Mouse (Mus musculus): Measurements from ENCODE around the gene Rtn1.

Gene Rtn1

GRCm38 (mm10) chr12:72360926-72361615 lies 47.8 kb downstream of the Rtn1 start:
- TF ChIP-seq GATA4 (IDR thresholded peaks at IDR 0.05; ENCODE audit: insufficient replicate concordance, low read length) = no peak

- no peak for TF ChIP-seq GATA4 (IDR thresholded peaks at IDR 0.05; ENCODE audit: insufficient replicate concordance, low read length)
Observed at GRCm38 (mm10) chr12:72359903-72360302, 49.0 kb downstream of the Rtn1 start.

GRCm38 (mm10) chr12:72357667-72358420 lies 51.0 kb downstream of the Rtn1 start:
- no peak for TF ChIP-seq GATA4 (IDR thresholded peaks at IDR 0.05; ENCODE audit: insufficient replicate concordance, low read length)

GRCm38 (mm10) chr12:72354241-72354640 lies 54.6 kb downstream of the Rtn1 start:
- TF ChIP-seq GATA4 (IDR thresholded peaks at IDR 0.05; ENCODE audit: insufficient replicate concordance, low read length) = no peak

- TF ChIP-seq GATA4 (IDR thresholded peaks at IDR 0.05; ENCODE audit: insufficient replicate concordance, low read length) = no peak
Observed at GRCm38 (mm10) chr12:72353506-72353905, 55.3 kb downstream of the Rtn1 start.

GRCm38 (mm10) chr12:72348508-72348907 lies 60.3 kb downstream of the Rtn1 start:
- TF ChIP-seq GATA4 (IDR thresholded peaks at IDR 0.05; ENCODE audit: insufficient replicate concordance, low read length) = no peak

GRCm38 (mm10) chr12:72347184-72347583 lies 61.7 kb downstream of the Rtn1 start:
- no peak for TF ChIP-seq GATA4 (IDR thresholded peaks at IDR 0.05; ENCODE audit: insufficient replicate concordance, low read length)

GRCm38 (mm10) chr12:72343639-72344038 lies 65.2 kb downstream of the Rtn1 start:
- peak; percentile 63; the same call in 1 of the 2 replicates for TF ChIP-seq GATA4 (IDR thresholded peaks at IDR 0.05; ENCODE audit: insufficient replicate concordance, low read length)

GRCm38 (mm10) chr12:72336009-72336408 lies 72.8 kb downstream of the Rtn1 start:
- TF ChIP-seq GATA4 (IDR thresholded peaks at IDR 0.05; ENCODE audit: insufficient replicate concordance, low read length) = no peak

GRCm38 (mm10) chr12:72332488-72333013 lies 76.3 kb downstream of the Rtn1 start:
- TF ChIP-seq GATA4 (IDR thresholded peaks at IDR 0.05; ENCODE audit: insufficient replicate concordance, low read length) = no peak

GRCm38 (mm10) chr12:72331912-72332487 lies 76.9 kb downstream of the Rtn1 start:
- TF ChIP-seq GATA4 (IDR thresholded peaks at IDR 0.05; ENCODE audit: insufficient replicate concordance, low read length) = no peak

- TF ChIP-seq GATA4 (IDR thresholded peaks at IDR 0.05; ENCODE audit: insufficient replicate concordance, low read length) = peak; percentile 58; the same call in 1 of the 2 replicates
Observed at GRCm38 (mm10) chr12:72326087-72326486, 82.8 kb downstream of the Rtn1 start.

- no peak for TF ChIP-seq GATA4 (IDR thresholded peaks at IDR 0.05; ENCODE audit: insufficient replicate concordance, low read length)
Observed at GRCm38 (mm10) chr12:72325025-72325424, 83.8 kb downstream of the Rtn1 start.

GRCm38 (mm10) chr12:72324210-72324871 lies 84.5 kb downstream of the Rtn1 start:
- no peak for TF ChIP-seq GATA4 (IDR thresholded peaks at IDR 0.05; ENCODE audit: insufficient replicate concordance, low read length)

- TF ChIP-seq GATA4 (IDR thresholded peaks at IDR 0.05; ENCODE audit: insufficient replicate concordance, low read length) = no peak
Observed at GRCm38 (mm10) chr12:72323778-72324177, 85.1 kb downstream of the Rtn1 start.

All from liver, adult (tissue).